Mouse (Mus musculus) neutrophil, adult 5-6 weeks (primary cell): ENCODE data around the gene Gstp1. TPM values are rescaled to one million over a fixed set of nuclear protein-coding genes. Genes with fewer than 3 reads are reported as not detected.

ENCODE experiments used
- ATAC-seq: fragments of 151-379, 151-347 bp; 2 replicates; pipeline ENCODE4 v1.8.0; 2017; ENCODE audit warnings: mild to moderate bottlenecking, moderate TSS enrichment; ENCODE audit not compliant: insufficient number of reproducible peaks, poor library complexity, low FRiP score, severe bottlenecking; ENCODE audit errors: extremely low read depth
- total RNA-seq: library from RNA; stranded (forward); fragments of 200-1000 nt; gene quantifications from 2 replicates; pipeline ENCODE4 v1.2.3, GENCODE M21; 2017

Gstp1 gene
- total RNA-seq, 1 experiment from 2014 or later = 53.2 TPM

DNA sequence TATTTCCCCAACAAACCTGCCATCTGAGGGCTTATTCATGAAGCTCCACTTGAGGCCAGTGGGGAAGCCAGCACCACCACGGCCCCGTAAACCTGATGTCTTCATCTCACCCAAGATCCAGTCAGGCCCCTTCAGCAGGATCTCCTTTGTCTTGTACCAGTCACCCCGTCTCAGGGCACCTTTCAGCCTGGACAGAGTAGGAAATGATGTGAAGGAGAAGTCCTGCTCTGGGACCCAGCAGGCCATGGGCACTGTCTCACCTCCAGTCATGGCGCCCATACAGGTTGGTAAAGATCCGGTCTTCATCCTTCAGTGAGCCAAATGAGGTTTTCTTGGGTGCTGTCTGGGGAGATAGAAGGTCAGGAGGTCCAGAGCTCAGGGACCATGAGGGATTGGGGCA, 26.7 kb downstream of the Gstp1 start:
- ATAC-seq = no peak

GRCm38 (mm10) chr19:4005971-4006370, 31.8 kb downstream of the Gstp1 start:
- ATAC-seq = no peak

DNA sequence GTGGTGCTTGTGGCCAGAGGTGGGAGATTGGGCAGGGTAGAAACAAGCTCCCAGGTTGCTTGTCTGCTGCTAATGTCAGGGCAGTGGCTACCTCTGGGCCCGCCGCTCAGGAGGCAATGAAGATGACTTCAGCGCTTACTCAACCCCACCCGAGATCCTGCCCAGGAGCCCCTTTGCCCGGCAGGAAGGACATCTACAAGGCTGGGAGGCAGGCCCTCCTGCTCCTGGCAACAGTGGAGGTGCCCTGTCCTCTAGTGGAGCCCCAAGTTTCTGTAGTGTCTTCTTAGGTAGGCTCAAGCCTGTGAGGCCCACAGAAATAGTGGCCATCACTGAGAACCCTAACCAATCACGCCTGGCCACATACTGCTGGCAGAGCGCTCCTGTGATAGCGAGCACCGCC, 32.7 kb downstream of the Gstp1 start:
- ATAC-seq = no peak

DNA sequence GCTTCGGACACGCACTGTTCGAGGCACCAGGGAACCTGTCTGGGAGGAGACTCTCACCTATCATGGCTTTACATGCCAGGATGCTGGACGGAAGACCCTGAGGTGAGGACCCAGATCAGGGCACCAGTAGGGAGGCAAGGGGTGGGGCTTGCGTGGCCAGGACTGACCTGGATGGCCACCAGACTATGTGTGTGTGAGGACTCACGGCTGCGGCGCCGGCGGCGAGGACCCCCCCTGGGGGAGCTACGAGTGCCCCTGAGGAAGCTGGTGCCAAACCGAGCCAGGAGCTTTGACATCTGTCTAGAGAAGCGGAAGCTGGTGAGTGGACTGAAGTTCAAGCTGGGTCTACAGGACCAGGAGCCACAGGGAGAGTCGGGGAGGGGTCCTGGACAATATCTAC, 33.5 kb downstream of the Gstp1 start:
- ATAC-seq = no peak

- ATAC-seq = no peak
Observed at GRCm38 (mm10) chr19:4003641-4004040, 34.1 kb downstream of the Gstp1 start.

- no peak for ATAC-seq
Observed at GRCm38 (mm10) chr19:4003112-4003511, 34.7 kb downstream of the Gstp1 start, which contains the start of gene Doc2g. TSS of gene Doc2g (plus strand) at chr19:4003313.

GRCm38 (mm10) chr19:4001752-4002151, 36.0 kb downstream of the Gstp1 start:
- ATAC-seq = no peak

DNA sequence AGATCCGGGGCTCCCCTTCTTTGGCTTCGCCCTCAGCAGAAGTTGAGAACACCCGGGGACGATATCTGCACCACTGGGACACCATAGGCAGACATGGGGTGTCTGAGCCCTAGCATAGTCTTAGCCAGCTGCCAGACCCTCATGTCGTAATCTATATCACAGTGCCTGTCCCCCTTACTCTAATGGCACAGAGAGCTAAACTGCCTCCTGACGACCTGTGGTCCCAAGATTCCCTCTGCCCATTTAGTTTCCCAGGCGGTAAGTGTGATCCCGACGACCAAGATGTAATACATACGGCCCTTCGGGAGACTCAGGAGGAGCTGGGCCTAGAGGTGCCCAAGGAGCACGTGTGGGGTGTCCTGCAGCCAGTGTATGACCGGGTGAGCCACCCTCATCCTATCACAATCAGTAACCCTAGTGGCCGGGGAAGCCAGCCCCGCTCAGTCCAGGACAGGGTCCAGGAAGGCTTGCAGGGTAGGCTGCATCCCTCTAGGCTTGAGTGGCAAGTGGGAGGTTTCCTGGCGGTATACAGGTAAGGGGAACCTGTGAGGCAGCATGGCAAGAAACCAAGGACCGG, 36.7 kb downstream of the Gstp1 start:
- no peak for ATAC-seq

GRCm38 (mm10) chr19:4000119-4000900, 37.5 kb downstream of the Gstp1 start, which contains the start of the genes Nudt8 and Gm49405:
TSS of gene Nudt8 (plus strand) at chr19:4000580.
TSS of gene Gm49405 (plus strand) at chr19:4000626.
- peak; percentile 89 for ATAC-seq

GRCm38 (mm10) chr19:3999121-3999730, 38.6 kb downstream of the Gstp1 start:
- ATAC-seq = no peak

- ATAC-seq = no peak
Observed at GRCm38 (mm10) chr19:3998335-3998734, 39.5 kb downstream of the Gstp1 start.

GRCm38 (mm10) chr19:3997231-3997630, 40.6 kb downstream of the Gstp1 start:
- no peak for ATAC-seq

DNA sequence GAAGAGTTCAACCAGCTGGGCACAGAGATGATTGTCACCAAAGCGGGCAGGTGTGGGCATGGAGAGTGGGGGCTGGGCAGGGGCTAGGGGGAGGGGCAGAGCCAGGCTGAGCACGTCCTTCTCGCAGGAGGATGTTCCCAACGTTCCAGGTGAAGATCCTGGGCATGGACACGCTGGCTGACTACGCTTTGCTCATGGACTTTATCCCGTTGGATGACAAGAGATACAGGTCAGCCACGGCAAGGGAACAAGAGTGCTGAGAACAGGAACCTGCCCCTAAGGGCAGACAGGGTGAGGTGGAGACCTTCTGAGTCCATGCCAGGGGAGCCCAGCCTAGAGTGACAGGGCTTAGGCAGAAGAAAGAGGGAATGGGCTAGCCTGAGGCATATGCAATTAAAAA, 41.0 kb downstream of the Gstp1 start:
- ATAC-seq = no peak

DNA sequence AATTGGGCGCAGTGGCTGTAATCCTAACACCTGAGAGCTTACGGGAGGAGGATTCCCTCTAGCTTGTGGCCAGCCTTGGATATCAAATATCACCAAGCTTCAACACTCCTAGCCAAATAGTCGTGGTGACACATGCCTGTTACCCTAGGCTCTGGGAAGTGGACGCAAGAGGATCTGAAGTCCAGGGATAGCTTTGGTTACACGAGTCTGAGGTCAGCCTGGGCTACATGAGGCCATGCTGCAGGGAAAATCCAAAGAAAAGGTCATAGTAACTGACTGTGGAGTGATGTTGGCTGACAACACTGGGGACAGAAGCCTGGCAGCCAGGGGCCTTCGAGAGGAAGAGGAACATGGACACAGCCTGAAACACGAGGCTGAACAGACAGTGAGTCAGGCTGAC, 41.7 kb downstream of the Gstp1 start:
- no peak for ATAC-seq

DNA sequence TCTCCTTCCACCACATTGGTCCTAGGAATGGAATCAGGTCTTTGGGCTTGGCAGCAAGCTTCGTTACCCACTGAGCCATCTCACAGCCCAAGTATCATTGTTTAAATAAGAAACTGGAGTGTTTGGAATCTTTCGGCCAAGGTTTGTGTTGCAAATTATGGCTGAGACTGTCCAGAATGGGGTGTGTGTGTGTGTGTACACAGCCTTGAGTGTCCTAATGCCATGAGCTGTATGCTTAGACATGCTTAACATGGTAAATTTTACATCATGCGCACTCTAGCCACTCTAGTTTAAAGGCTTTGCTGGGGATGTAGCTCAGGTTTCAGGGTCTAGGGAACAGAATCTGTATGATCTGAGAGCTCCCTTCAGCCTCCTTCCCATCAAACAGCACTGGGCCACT, 42.3 kb downstream of the Gstp1 start:
- no peak for ATAC-seq

DNA sequence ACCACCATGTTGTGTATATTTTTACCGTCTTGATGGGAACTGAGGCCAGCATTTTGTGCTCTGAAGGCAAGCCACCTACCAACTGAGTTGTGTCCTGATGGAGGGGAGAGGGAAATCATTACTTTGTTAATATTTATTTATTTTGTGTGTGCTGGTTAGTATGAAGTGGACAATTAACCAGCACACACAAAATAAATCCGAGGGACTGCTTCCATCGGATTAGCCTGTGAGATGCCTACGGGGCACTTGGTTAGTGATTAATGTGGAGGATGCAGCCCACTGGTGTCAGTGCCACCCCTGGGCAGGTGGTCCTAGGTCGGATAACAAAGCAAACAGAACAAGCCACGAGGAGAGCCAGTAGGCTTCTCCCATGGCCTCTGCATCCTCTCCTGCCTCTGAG, 42.9 kb downstream of the Gstp1 start:
- ATAC-seq = no peak

GRCm38 (mm10) chr19:3992416-3992815, 45.4 kb downstream of the Gstp1 start, which contains the start of gene Tbx10:
TSS of gene Tbx10 (plus strand) at chr19:3992752.
- no peak for ATAC-seq

- no peak for ATAC-seq
Observed at GRCm38 (mm10) chr19:3991966-3992365, 45.8 kb downstream of the Gstp1 start.

GRCm38 (mm10) chr19:3991562-3991961, 46.2 kb downstream of the Gstp1 start:
- no peak for ATAC-seq

DNA sequence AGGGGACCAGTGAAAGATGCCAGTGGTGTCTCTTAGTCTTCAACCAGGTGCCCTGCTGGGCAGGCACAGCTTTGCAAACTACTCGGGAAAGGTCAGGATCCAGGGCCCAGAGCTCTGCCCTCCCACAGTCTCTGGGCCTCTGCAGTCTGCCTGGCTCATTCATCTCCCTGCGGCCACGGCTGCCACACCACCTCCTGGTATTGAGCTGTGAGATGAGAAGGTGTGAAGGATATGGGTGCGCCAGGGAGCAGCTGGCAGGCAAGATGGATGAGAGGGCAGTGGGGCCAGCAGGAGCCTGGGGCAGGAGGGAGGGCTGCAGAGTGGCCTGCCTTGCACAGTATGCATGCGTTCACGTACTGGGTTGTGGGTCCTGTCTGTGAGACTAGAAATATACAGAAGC, 47.0 kb downstream of the Gstp1 start:
- ATAC-seq = no peak
